Mouse (Mus musculus) stomach, embryonic 15.5 days (tissue): Measurements from ENCODE around the gene Insc. TPM values are rescaled to one million over a fixed set of nuclear protein-coding genes. Genes with fewer than 3 reads are reported as not detected.

Experiments used
- ATAC-seq: fragments of 200-750 bp; cut with Nextera tagmentation; 2 replicates; pipeline ENCODE4 v1.8.0; 2017; ENCODE audit warnings: low read depth, moderate number of reproducible peaks, moderate TSS enrichment; ENCODE audit not compliant: insufficient read depth, low FRiP score
- H3K27ac ChIP-seq: fragments of 300-500 bp; sonication (generic); 2 replicates; pipeline ENCODE4 v1.5.1; 2015; ENCODE audit warnings: mild to moderate bottlenecking, inconsistent platforms
- H3K27me3 ChIP-seq: fragments of 300-500 bp; sonication (generic); replicated peaks from 2 replicates; pipeline ENCODE4 v1.6.1; 2015; ENCODE audit warnings: inconsistent platforms
- H3K36me3 ChIP-seq: fragments of 300-500 bp; sonication (generic); 2 replicates; pipeline ENCODE4 v1.6.1; 2015; ENCODE audit warnings: inconsistent platforms
- H3K4me1 ChIP-seq: fragments of 300-500 bp; sonication (generic); 2 replicates; pipeline ENCODE4 v1.6.1; 2015; ENCODE audit warnings: inconsistent platforms
- H3K4me2 ChIP-seq: fragments of 300-500 bp; sonication (generic); 2 replicates; pipeline ENCODE4 v1.6.1; 2015; ENCODE audit warnings: mild to moderate bottlenecking, inconsistent platforms
- H3K4me3 ChIP-seq: fragments of 300-500 bp; sonication (generic); replicated peaks from 2 replicates; pipeline ENCODE4 v1.5.1; 2015; ENCODE audit warnings: inconsistent platforms
- H3K9ac ChIP-seq: fragments of 300-500 bp; sonication (generic); 2 replicates; pipeline ENCODE4 v1.6.1; 2015; ENCODE audit warnings: inconsistent platforms
- H3K9me3 ChIP-seq: fragments of 300-500 bp; sonication (generic); 2 replicates; pipeline ENCODE4 v1.6.1; 2016; ENCODE audit warnings: inconsistent platforms
- WGBS: fragments of 180-500 bp; shearing (Covaris S2); methylation state at CpG from one replicate; pipeline ENCODE4 v1.1.7; 2015; 5-methylcytosine and 5-hydroxymethylcytosine counted together
- polyA plus RNA-seq: library from polyadenylated mRNA; unstranded; fragments of >200 nt; fragmentation: Nextera tagmentation; extraction: Ambion mirVana; gene quantifications from 2 replicates; pipeline ENCODE4 v1.2.1, GENCODE M21; 2015

Insc gene
- polyA plus RNA-seq, 1 experiment from 2014 or later: 23.4 TPM

DNA sequence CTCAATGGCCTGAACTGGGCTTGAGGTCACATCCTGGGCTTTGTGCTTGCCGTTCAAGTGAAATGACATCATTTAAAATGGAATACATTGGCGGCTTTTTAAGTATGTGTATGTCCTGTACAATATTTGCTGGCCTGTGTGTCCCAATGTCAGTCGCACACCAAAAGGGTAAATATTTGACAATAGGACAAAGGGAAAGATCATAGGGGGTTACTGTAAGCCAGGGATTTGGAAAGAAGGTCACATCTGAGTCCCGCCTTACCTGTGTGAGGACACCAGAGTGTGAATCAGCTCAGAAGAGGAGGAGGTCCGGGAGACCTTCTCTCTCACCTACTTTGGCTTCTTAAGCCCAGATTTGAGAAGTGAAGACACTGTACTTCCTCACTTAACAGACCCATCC lies 25.0 kb downstream of the Insc start:
- Histone ChIP-seq H3K4me1 (no peaks in the 10 kb centered on the region), H3K9me3 (no peaks in the 10 kb centered on the region), H3K27me3 (no peaks in the 10 kb centered on the region), H3K4me3 (no peak overlapping the region), H3K9ac (no peak overlapping the region), H3K27ac (no peak overlapping the region), H3K36me3 (no peaks in the 10 kb centered on the region), H3K4me2 (no peak overlapping the region)
- ATAC-seq: no peak
- WGBS: 84% methylated on average over 5 of the region's 5 CpGs

DNA sequence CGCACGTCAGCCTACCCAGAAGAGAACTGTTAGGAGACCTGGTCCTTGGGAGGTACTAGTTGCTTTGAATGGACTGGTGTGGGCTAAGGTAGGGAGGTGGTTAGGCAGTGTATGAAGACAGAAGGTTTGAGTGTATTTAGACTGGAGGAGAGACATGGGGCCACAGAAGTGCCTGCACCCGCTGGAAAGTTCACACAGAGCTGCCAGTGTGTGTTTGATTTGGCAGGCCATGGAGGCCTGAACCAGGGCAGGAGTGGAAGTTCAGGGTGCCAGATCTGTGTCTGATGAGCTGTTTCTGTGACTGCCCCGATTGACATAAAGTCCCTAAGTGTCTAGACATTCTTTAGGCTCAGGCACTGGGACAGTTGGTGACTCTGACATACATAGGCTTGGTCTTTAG lies 25.5 kb downstream of the Insc start:
- no peak overlapping the region for H3K4me2 ChIP-seq
- no peak for ATAC-seq
- no peaks in the 10 kb centered on the region for H3K9me3 ChIP-seq
- no peak overlapping the region for H3K27ac ChIP-seq
- no peaks in the 10 kb centered on the region for H3K27me3 ChIP-seq
- H3K9ac ChIP-seq: no peak overlapping the region
- no peak overlapping the region for H3K4me3 ChIP-seq
- H3K4me1 ChIP-seq: no peaks in the 10 kb centered on the region
- H3K36me3 ChIP-seq: no peaks in the 10 kb centered on the region
- 84% methylated on average over 4 of the region's 4 CpGs for WGBS

DNA sequence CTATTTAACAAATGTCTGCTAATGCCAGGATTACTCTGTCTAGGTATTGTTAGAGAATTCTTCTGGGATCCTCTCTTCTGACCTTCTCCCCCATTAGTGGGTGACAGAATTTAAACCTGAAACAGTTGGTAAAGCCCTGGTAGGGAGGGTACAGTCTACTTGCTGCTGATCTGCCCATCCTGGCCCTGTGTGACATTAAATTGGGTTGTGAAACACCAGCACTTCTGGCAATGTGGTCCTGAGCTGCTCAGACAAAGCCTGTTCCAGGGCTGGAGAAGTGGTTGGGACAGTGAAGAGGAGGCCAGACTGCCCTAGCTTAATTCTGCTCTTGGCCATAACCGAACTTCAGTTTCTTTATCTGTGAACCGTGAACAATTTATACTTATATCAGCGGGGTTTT lies 27.1 kb downstream of the Insc start:
- WGBS: 91% methylated on average over 3 of the region's 3 CpGs
- no peaks in the 10 kb centered on the region for H3K27me3 ChIP-seq
- H3K4me2 ChIP-seq: no peak overlapping the region
- no peak overlapping the region for H3K27ac ChIP-seq
- H3K9me3 ChIP-seq: no peaks in the 10 kb centered on the region
- no peak overlapping the region for H3K9ac ChIP-seq
- H3K4me1 ChIP-seq: no peaks in the 10 kb centered on the region
- H3K4me3 ChIP-seq: no peak overlapping the region
- no peaks in the 10 kb centered on the region for H3K36me3 ChIP-seq
- ATAC-seq: no peak

DNA sequence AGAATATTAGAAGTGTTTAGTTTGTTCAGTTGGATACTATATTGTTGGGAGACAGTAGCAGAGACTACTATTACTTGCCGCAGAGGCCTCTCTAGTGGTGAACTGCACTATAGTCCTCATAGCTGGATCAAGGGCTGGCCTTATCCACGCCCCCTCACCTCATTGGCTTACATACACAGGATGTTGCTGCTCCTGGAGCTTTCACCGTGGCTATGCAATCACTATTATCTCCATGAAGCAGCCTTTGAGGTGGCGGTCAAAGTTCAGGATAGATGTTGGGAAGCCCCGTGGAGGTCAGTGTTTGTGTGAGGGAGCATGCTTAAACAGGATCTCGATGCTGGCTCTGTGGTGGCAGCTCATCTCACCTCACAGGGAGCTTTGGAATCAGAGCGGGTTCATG lies 28.3 kb downstream of the Insc start:
- H3K4me2 ChIP-seq: no peak overlapping the region
- H3K9me3 ChIP-seq: no peaks in the 10 kb centered on the region
- H3K9ac ChIP-seq: no peak overlapping the region
- no peaks in the 10 kb centered on the region for H3K4me1 ChIP-seq
- no peaks in the 10 kb centered on the region for H3K36me3 ChIP-seq
- 61% methylated on average over 7 of the region's 7 CpGs for WGBS
- no peak overlapping the region for H3K27ac ChIP-seq
- H3K4me3 ChIP-seq: no peak overlapping the region
- ATAC-seq: peak; percentile 50; the same call in 1 of the 2 replicates
- H3K27me3 ChIP-seq: no peaks in the 10 kb centered on the region

DNA sequence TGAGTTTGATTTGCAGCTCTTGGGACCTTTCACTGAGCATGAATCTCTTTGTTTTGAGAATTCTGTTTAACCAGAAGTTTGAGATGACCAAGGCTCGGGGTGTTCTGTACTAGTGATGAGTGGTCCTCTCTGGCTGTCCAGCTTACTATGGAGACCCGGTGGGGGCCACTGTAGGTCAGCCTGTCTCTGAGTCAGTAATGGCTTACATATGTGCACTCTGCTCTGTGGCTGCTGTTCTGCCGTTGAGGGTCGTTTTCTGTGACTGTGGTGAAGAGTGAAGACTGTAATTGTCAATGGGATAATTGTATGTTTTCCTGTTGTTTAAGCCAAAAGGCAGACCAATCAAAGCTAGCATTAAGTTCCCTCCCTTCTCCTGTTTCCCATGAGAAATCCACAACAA lies 30.3 kb downstream of the Insc start:
- Histone ChIP-seq H3K27ac (no peak overlapping the region), H3K4me3 (no peak overlapping the region), H3K9me3 (no peaks in the 10 kb centered on the region), H3K36me3 (no peaks in the 10 kb centered on the region), H3K27me3 (no peaks in the 10 kb centered on the region), H3K4me1 (no peaks in the 10 kb centered on the region), H3K9ac (no peak overlapping the region), H3K4me2 (no peak overlapping the region)
- ATAC-seq: no peak
- WGBS: 71% methylated on average over 4 of the region's 4 CpGs

DNA sequence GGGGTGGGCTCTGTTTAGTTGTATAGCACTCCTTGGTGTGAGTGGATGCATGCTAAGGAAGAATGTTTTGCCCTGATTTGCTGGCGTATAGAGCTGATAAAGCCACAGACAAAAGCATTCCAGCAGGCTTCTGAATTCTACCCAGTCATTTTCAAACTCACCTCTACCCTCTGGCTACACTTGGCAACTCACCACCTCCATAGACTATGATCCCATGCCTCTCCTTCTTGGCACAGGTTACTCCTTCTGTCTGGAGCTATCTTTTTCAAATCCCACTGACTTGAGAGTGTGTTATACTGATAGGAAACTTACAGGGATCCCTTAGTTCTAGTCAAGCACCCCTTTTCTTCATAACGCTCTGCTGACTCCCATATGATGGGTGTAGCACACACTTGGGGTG lies 32.4 kb downstream of the Insc start:
- Histone ChIP-seq H3K4me2 (no peak overlapping the region), H3K4me1 (no peaks in the 10 kb centered on the region), H3K27ac (no peak overlapping the region), H3K9ac (no peak overlapping the region), H3K36me3 (no peaks in the 10 kb centered on the region), H3K27me3 (no peaks in the 10 kb centered on the region), H3K4me3 (no peak overlapping the region), H3K9me3 (no peaks in the 10 kb centered on the region)
- ATAC-seq: no peak
- WGBS: 77% methylated on average over 2 of the region's 2 CpGs

DNA sequence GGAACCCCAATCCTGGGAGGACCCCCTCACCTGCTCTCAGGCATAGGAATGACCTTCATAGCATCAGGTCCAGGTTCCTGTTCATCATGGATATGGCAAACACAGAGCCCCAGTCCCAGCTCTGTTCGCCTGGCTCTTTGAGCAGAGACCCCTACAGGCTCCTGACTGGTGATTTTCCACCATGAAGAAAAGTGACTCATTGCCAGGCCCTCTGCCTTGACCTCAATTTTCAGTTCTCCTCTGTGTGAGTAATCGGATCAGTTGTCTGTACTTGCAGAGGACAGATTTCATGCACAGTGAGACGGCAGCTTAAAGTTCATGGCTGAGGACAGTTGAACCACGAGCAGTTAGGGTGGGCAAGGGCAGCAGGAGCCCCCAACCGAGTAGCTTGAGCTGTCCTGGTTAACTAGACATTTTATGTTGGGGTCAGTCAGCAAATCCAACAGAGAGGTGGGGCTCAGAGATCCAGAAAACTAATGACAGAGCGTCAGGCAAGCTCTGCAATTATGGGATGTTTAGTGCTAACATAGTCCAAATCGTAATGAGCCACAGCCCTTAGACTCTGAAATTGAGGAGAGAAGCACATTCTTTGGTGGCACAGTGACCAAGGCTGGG lies 34.8 kb downstream of the Insc start:
- no peak overlapping the region for H3K27ac ChIP-seq
- H3K4me1 ChIP-seq: no peaks in the 10 kb centered on the region
- H3K4me2 ChIP-seq: no peak overlapping the region
- WGBS: 85% methylated on average over 7 of the region's 7 CpGs
- no peaks in the 10 kb centered on the region for H3K9me3 ChIP-seq
- H3K4me3 ChIP-seq: no peak overlapping the region
- no peaks in the 10 kb centered on the region for H3K27me3 ChIP-seq
- ATAC-seq: no peak
- no peaks in the 10 kb centered on the region for H3K36me3 ChIP-seq
- no peak overlapping the region for H3K9ac ChIP-seq

DNA sequence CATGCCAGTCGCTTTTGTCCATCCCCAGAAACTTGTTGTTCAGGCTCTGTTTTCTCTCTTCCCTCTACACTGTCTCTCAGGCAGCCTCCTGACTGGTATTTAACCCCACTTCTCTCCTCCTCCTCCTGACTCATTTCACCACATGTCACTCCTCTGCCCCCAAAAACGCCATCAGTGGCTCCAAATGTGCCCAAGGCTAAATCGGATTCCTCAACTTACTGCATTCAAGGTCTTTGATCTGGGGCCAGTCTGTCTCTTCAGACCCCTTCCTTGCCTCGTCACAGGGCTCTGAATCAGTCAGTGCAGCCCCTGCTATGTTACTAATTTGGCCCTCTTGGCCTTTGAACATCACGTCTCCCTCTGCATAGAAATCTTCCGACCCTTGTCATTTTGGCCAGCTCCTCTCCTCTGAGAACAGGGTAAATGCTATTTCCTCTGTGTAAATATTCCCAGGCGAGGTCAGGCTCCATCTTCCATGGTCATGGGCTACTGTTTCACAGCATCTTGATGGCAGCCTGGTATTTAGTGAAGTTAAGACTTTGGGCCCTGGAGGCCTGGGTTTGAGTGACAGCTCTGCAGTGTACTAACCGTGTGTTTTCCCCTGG lies 35.7 kb downstream of the Insc start:
- H3K4me3 ChIP-seq: no peak overlapping the region
- H3K9ac ChIP-seq: no peak overlapping the region
- no peaks in the 10 kb centered on the region for H3K4me1 ChIP-seq
- H3K27ac ChIP-seq: no peak overlapping the region
- no peak overlapping the region for H3K4me2 ChIP-seq
- H3K36me3 ChIP-seq: no peaks in the 10 kb centered on the region
- H3K9me3 ChIP-seq: no peaks in the 10 kb centered on the region
- 63% methylated on average over 8 of the region's 8 CpGs for WGBS
- no peak for ATAC-seq
- no peaks in the 10 kb centered on the region for H3K27me3 ChIP-seq

DNA sequence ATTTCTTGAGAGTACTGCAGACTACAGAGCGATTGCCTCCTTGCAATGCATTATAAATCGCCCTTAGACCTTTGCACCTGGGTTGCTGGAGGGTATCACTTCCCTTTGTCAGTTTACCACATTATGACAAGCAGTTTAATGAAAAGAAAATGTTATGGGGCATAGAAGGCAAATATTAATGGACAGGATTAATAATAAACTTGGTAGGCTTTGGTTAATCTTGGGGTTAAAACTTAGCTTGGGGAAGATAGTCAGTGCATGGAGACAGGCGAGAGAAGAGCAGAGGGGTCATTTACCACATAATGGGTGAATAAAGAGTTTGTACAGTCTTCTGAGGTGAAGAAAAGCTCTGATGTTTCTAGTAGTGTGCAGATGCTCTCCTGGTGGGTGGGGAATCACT lies 39.8 kb downstream of the Insc start:
- H3K9me3 ChIP-seq: no peaks in the 10 kb centered on the region
- no peaks in the 10 kb centered on the region for H3K36me3 ChIP-seq
- no peak for ATAC-seq
- H3K4me2 ChIP-seq: no peak overlapping the region
- WGBS: 70% methylated on average over 3 of the region's 3 CpGs
- no peaks in the 10 kb centered on the region for H3K27me3 ChIP-seq
- H3K9ac ChIP-seq: no peak overlapping the region
- H3K4me3 ChIP-seq: no peak overlapping the region
- no peak overlapping the region for H3K27ac ChIP-seq
- no peaks in the 10 kb centered on the region for H3K4me1 ChIP-seq

DNA sequence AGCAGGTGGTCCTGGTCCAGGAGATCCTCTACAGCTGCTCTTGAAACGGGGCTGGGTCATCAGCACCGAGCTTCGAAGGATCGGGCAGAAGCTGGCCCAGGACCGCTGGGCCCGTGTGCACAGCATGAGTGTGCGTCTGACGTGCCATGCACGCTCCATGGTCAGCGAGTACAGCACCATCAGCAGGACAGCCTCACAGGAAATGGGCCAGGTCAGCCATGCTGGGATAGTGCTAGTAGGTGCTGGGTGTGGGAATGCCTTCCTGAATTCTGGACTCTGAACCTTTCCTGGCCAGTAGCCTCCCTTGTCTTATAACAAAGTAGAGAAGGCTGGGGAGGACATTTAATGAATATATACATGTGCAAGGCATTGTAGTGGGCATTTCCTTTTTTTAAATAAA lies 47.6 kb downstream of the Insc start:
- H3K27me3 ChIP-seq: no peaks in the 10 kb centered on the region
- H3K4me3 ChIP-seq: no peak overlapping the region
- WGBS: 90% methylated on average over 10 of the region's 10 CpGs
- H3K36me3 ChIP-seq: no peaks in the 10 kb centered on the region
- H3K4me2 ChIP-seq: no peak overlapping the region
- H3K4me1 ChIP-seq: no peaks in the 10 kb centered on the region
- H3K9me3 ChIP-seq: no peaks in the 10 kb centered on the region
- no peak for ATAC-seq
- H3K27ac ChIP-seq: no peak overlapping the region
- no peak overlapping the region for H3K9ac ChIP-seq

DNA sequence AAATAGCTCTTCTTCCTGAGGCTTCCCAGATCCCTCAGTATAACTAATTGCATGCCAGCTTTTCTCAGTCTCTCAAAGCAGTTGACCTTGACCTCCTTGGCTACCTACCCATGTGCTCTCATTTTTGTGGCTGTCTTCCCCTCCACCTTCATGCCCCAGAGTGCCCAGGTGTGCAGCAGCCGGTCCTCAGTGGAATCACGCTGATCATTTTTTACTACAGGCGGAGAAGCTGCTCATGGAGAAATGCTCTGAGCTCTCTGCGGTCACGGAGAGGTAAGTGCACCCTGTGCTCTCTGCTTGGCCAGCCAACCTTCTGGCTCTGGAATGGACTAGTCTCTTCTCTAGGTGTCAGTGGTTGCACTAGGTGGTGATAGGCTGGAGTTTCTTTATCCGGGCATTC lies 48.5 kb downstream of the Insc start:
- H3K27ac ChIP-seq: no peak overlapping the region
- 72% methylated on average over 6 of the region's 6 CpGs for WGBS

DNA sequence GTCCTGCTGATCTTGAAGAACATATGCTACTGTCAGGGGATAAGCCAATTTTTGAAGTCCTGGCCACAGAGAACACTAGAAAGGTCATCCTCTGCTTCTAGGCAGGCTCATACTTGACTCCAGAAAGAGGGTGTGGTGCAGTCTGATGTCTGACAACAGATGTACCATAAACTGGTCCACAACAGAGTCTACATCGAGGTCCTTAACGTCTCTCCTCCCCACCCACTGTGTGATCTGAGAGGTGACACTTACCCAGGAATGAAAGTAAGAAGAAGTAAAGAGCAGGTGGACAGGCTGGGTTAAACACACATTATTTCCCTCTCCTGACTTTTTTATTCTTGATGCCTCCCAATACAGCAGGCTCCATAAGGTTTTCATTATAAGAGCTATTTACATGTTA lies 50.9 kb downstream of the Insc start:
- 80% methylated on average over 2 of the region's 2 CpGs for WGBS
- ATAC-seq: no peak
- no peak overlapping the region for H3K9ac ChIP-seq

More for the DNA sequence above, 48.5 kb downstream of the Insc start:
- no peak for ATAC-seq
- no peak overlapping the region for H3K4me2 ChIP-seq
- no peaks in the 10 kb centered on the region for H3K9me3 ChIP-seq
- no peaks in the 10 kb centered on the region for H3K4me1 ChIP-seq
- no peak overlapping the region for H3K9ac ChIP-seq
- no peak overlapping the region for H3K4me3 ChIP-seq
- H3K27me3 ChIP-seq: no peaks in the 10 kb centered on the region
- no peaks in the 10 kb centered on the region for H3K36me3 ChIP-seq

DNA sequence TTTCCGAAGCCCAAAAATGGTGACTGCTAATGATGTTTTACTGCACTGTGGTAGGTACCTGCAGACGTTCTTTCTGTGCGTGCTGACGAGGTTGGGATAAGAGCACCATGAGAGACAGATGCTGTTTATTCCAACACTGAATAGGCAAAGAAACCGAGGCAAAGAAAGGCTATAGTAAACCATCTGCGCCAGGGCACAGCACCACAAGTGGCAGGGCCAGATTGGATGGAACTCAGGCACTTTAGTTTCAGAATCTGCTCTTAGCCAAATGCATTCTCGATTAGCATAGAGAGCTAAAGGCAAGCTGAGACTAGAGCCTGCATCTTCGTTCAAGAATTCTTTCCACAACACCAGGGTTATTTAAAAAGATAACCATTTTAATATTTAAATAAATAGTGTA lies 59.1 kb downstream of the Insc start:
- WGBS: 77% methylated on average over 8 of the region's 8 CpGs
- ATAC-seq: no peak

More for the DNA sequence above, 50.9 kb downstream of the Insc start:
- Histone ChIP-seq H3K4me1 (no peaks in the 10 kb centered on the region), H3K36me3 (no peaks in the 10 kb centered on the region), H3K9me3 (no peaks in the 10 kb centered on the region), H3K4me3 (no peak overlapping the region), H3K27me3 (no peaks in the 10 kb centered on the region), H3K4me2 (no peak overlapping the region), H3K27ac (no peak overlapping the region)

More for the DNA sequence above, 59.1 kb downstream of the Insc start:
- Histone ChIP-seq H3K4me1 (no peaks in the 10 kb centered on the region), H3K4me2 (no peak overlapping the region), H3K27ac (no peak overlapping the region), H3K4me3 (no peak overlapping the region), H3K9me3 (no peaks in the 10 kb centered on the region), H3K9ac (no peak overlapping the region), H3K36me3 (no peaks in the 10 kb centered on the region), H3K27me3 (no peaks in the 10 kb centered on the region)
